Mouse (Mus musculus) erythroblast, embryonic 14.5 days (primary cell): ENCODE results near the gene Gm10643. TPM values are rescaled to one million over a fixed set of nuclear protein-coding genes. Genes with fewer than 3 reads are reported as not detected.

ENCODE experiments used
- H3K27me3 ChIP-seq: 2 replicates; pipeline ENCODE4 v1.6.1; 2012; ENCODE audit warnings: inconsistent platforms; ENCODE audit not compliant: control insufficient read depth
- H3K36me3 ChIP-seq: 2 replicates; pipeline ENCODE4 v1.6.1; 2012; ENCODE audit warnings: mild to moderate bottlenecking, inconsistent platforms; ENCODE audit not compliant: control insufficient read depth
- H3K4me1 ChIP-seq: 2 replicates; pipeline ENCODE4 v1.6.1; 2012; ENCODE audit warnings: inconsistent platforms; ENCODE audit not compliant: control insufficient read depth
- H3K4me3 ChIP-seq: replicated peaks from 2 replicates; pipeline ENCODE3; 2012; ENCODE audit warnings: moderate library complexity, mild to moderate bottlenecking, inconsistent platforms
- H3K9me3 ChIP-seq: 2 replicates; pipeline ENCODE4 v1.6.1; 2012; ENCODE audit warnings: low read length, inconsistent platforms, mixed read lengths; ENCODE audit not compliant: control insufficient read depth
- GATA1 ChIP-seq: IDR thresholded peaks from 2 replicates; pipeline ENCODE4 v1.6.1; 2012; ENCODE audit warnings: low read length, inconsistent platforms, mixed read lengths
- TAL1 ChIP-seq: IDR thresholded peaks from 3 replicates; pipeline ENCODE4 v1.6.1; 2012; ENCODE audit warnings: low read length, inconsistent platforms, mixed read lengths
- polyA plus RNA-seq: library from polyadenylated mRNA; stranded (reverse); fragments of >175 nt; gene quantifications from 2 replicates; pipeline ENCODE4 v1.2.3, GENCODE M21; 2012

Gm10643 gene
- polyA plus RNA-seq, 1 experiment, result not detected

GRCm38 (mm10) chr8:84096061-84096460 lies 31.1 kb upstream of the Gm10643 start:
- Histone ChIP-seq H3K9me3 (no peaks in the 10 kb centered on the region), H3K4me3 (no peak overlapping the region), H3K36me3 (peaks cover 90% of the 10 kb centered on the region), H3K27me3 (no peaks in the 10 kb centered on the region), H3K4me1 (no peaks in the 10 kb centered on the region)
- TF ChIP-seq TAL1 (no peak), GATA1 (no peak)

DNA sequence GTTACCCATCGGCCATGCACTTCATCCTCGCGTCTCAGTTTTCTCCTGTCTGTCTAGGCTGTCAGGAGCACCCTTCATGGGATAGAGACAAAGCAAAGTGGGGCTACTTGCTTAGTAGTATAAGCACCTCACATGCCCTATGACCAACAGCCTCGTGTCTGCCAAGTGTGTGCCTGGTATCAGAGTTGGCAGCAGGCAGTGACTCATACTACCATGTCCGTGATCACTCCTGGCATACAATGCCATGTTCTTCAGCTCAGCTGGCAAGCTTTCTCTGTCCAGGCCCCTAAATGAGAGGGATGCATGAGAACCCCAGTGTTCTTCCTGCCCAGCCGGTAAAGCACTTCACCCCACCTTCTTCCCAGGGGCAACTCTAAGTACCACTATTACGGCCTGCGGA lies 25.6 kb upstream of the Gm10643 start:
- no peak for TF ChIP-seq GATA1
- no peak for TF ChIP-seq TAL1
- Histone ChIP-seq H3K4me3 (no peak overlapping the region), H3K27me3 (no peaks in the 10 kb centered on the region), H3K36me3 (peaks cover 85% of the 10 kb centered on the region), H3K9me3 (no peaks in the 10 kb centered on the region), H3K4me1 (no peaks in the 10 kb centered on the region)

- Histone ChIP-seq H3K4me3 (no peak overlapping the region), H3K9me3 (no peaks in the 10 kb centered on the region), H3K27me3 (no peaks in the 10 kb centered on the region), H3K4me1 (no peaks in the 10 kb centered on the region), H3K36me3 (peaks cover 83% of the 10 kb centered on the region)
- TF ChIP-seq TAL1 (no peak), GATA1 (no peak)
These were observed 24.3 kb upstream of the Gm10643 start for GRCm38 (mm10) chr8:84089277-84089676.

DNA sequence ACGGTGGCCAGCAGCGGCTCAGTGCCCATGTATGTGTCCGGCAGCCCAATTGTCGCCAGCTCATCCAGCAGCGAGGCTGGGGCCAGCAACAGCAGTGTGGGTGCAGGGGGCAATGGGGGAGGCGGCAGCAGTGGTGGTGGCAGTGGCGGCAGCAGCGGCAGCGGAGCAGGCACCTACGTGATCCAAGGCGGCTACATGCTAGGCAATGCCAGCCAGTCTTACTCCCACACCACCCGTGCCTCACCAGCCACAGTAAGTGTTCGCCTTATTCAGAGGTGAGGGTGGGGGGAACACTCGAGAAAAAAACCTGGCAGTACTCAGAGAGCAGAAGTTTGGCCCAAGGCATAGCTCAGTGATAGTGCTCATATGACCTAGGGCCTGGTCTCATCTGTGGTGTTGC lies 22.9 kb upstream of the Gm10643 start:
- peaks cover 81% of the 10 kb centered on the region for H3K36me3 ChIP-seq
- no peaks in the 10 kb centered on the region for H3K4me1 ChIP-seq
- TF ChIP-seq GATA1 (no peak), TAL1 (no peak)
- no peak overlapping the region for H3K4me3 ChIP-seq
- no peaks in the 10 kb centered on the region for H3K9me3 ChIP-seq
- H3K27me3 ChIP-seq, result no peaks in the 10 kb centered on the region

DNA sequence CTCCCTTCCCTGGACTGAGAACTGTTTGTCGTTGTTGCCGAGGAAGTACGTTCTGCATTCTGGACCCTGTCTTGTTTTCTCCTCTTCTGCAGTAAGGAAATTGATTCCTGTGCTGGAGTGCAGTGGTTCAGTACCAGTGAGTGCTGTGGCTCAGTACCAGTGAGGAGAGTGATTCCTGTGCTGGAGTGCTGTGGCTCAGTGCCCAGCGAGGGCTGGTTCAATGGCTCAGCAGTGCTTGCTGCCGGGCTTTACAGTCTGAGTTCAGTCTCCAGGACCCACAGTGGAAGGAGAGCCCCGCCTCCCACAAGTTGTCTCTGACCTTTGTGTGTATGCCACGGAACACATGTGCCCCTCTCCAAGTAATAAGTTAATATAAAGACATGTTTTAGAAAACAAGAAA lies 22.2 kb upstream of the Gm10643 start:
- TF ChIP-seq TAL1, result no peak
- TF ChIP-seq GATA1, result no peak
- Histone ChIP-seq H3K4me3 (no peak overlapping the region), H3K9me3 (no peaks in the 10 kb centered on the region), H3K4me1 (no peaks in the 10 kb centered on the region), H3K36me3 (peaks cover 81% of the 10 kb centered on the region), H3K27me3 (no peaks in the 10 kb centered on the region)

GRCm38 (mm10) chr8:84084341-84085115 lies 19.6 kb upstream of the Gm10643 start:
- Histone ChIP-seq H3K36me3 (peaks cover 83% of the 10 kb centered on the region), H3K4me1 (peaks cover 2% of the 10 kb centered on the region; the same call in 1 of the 2 replicates), H3K9me3 (no peaks in the 10 kb centered on the region), H3K4me3 (no peak overlapping the region), H3K27me3 (no peaks in the 10 kb centered on the region)
- TF ChIP-seq GATA1, result no peak
- TF ChIP-seq TAL1, result no peak

GRCm38 (mm10) chr8:84083829-84084241 lies 18.9 kb upstream of the Gm10643 start:
- H3K9me3 ChIP-seq, result no peaks in the 10 kb centered on the region
- H3K4me1 ChIP-seq, result peaks cover 2% of the 10 kb centered on the region; the same call in 1 of the 2 replicates
- no peaks in the 10 kb centered on the region for H3K27me3 ChIP-seq
- H3K4me3 ChIP-seq, result no peak overlapping the region
- TF ChIP-seq TAL1, result no peak
- no peak for TF ChIP-seq GATA1
- peaks cover 81% of the 10 kb centered on the region for H3K36me3 ChIP-seq

- peaks cover 5% of the 10 kb centered on the region; the same call in 1 of the 2 replicates for H3K4me1 ChIP-seq
- TF ChIP-seq TAL1 (no peak), GATA1 (no peak)
- no peaks in the 10 kb centered on the region for H3K9me3 ChIP-seq
- H3K4me3 ChIP-seq, result no peak overlapping the region
- no peaks in the 10 kb centered on the region for H3K27me3 ChIP-seq
- H3K36me3 ChIP-seq, result peaks cover 72% of the 10 kb centered on the region
These were observed 14.3 kb upstream of the Gm10643 start for GRCm38 (mm10) chr8:84079206-84079605.

GRCm38 (mm10) chr8:84076849-84077248 lies 11.9 kb upstream of the Gm10643 start:
- Histone ChIP-seq H3K36me3 (peaks cover 57% of the 10 kb centered on the region), H3K27me3 (no peaks in the 10 kb centered on the region), H3K4me1 (peaks cover 7% of the 10 kb centered on the region; the same call in 1 of the 2 replicates), H3K4me3 (no peak overlapping the region), H3K9me3 (no peaks in the 10 kb centered on the region)
- TF ChIP-seq GATA1, result no peak
- TF ChIP-seq TAL1, result no peak

DNA sequence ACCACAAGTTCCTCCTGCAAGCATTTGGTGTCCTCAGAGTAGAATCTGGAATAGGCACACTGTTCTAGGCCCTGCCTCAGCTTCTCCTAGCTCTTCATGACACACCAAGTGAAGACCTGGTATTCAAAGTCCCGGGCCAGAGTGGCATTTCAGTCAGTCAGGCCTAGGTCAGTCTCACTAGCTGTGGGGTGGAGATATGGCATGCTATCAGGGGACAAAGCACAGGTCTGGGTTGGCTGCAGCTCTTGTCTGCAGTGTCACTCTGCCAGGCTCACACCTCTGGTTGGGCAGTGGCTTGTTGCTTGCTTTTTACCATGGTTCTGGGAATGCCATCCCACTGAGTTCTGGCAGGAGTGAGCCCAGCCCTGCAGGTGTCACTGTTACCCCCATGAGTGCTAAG lies 11.5 kb upstream of the Gm10643 start:
- Histone ChIP-seq H3K27me3 (no peaks in the 10 kb centered on the region), H3K4me3 (no peak overlapping the region), H3K36me3 (peaks cover 56% of the 10 kb centered on the region), H3K4me1 (peaks cover 9% of the 10 kb centered on the region), H3K9me3 (no peaks in the 10 kb centered on the region)
- no peak for TF ChIP-seq TAL1
- no peak for TF ChIP-seq GATA1
